18 mouse cellular contexts compared by ENCODE assay signal in genomic region chr9:41099897-41100296, GRCm38 (mm10).
DNase-seq lines count a peak whose midpoint lies in the region; ATAC-seq lines count a peak whose summit lies in the region.
"Had no signal": no experiment of that assay in that cellular context is flagged by ENCODE, and none has a peak within 500 bp of the region (broad histone marks: within the 10 kb centered on the region; RNA-seq: fewer than 3 reads in every experiment).

No protein-coding gene starts in this region.

- peak overlapping the region; percentile 25; the same call in 1 of the 2 replicates for H3K27ac ChIP-seq in hindbrain, embryonic 10.5 days
- no peak overlapping the region; the same call in 1 of the 2 replicates for H3K27ac ChIP-seq in hindbrain, embryonic 12.5 days
- peak overlapping the region; percentile 75 for H3K27ac ChIP-seq in embryonic facial prominence, embryonic 14.5 days (replicated peaks; ENCODE audit: low read depth, low read length)
- H3K27ac ChIP-seq in limb, embryonic 10.5 days: peak overlapping the region; percentile 86
- H3K27ac ChIP-seq: left cerebral cortex, adult 2 months; liver, embryonic 14.5 days; lung, embryonic 15.5 days had no signal

- H3K9me3 ChIP-seq in hindbrain, embryonic 10.5 days: no peaks in the 10 kb centered on the region
- H3K9me3 ChIP-seq in hindbrain, embryonic 12.5 days (replicated peaks): no peaks in the 10 kb centered on the region
- H3K9me3 ChIP-seq in embryonic facial prominence, embryonic 14.5 days (ENCODE audit: control insufficient read depth, low read length): no peaks in the 10 kb centered on the region
- H3K9me3 ChIP-seq in limb, embryonic 10.5 days (replicated peaks): no peaks in the 10 kb centered on the region
- H3K9me3 ChIP-seq: G1E; lung, embryonic 15.5 days had no signal

- peaks cover 21% of the 10 kb centered on the region for H3K4me1 ChIP-seq in hindbrain, embryonic 10.5 days (replicated peaks)
- H3K4me1 ChIP-seq in hindbrain, embryonic 12.5 days: no peaks in the 10 kb centered on the region; the same call in 1 of the 2 replicates
- peaks cover 30% of the 10 kb centered on the region for H3K4me1 ChIP-seq in embryonic facial prominence, embryonic 14.5 days (ENCODE audit: control insufficient read depth, insufficient read depth, low read length)
- peaks cover 63% of the 10 kb centered on the region for H3K4me1 ChIP-seq in limb, embryonic 10.5 days
- H3K4me1 ChIP-seq: lung, embryonic 15.5 days had no signal

- no peaks in the 10 kb centered on the region for H3K36me3 ChIP-seq in hindbrain, embryonic 10.5 days
- no peaks in the 10 kb centered on the region for H3K36me3 ChIP-seq in hindbrain, embryonic 12.5 days
- no peaks in the 10 kb centered on the region for H3K36me3 ChIP-seq in embryonic facial prominence, embryonic 14.5 days (ENCODE audit: control insufficient read depth, insufficient read depth, low read length)
- no peaks in the 10 kb centered on the region for H3K36me3 ChIP-seq in limb, embryonic 10.5 days
- H3K36me3 ChIP-seq: lung, embryonic 15.5 days had no signal

- H3K4me2 ChIP-seq in hindbrain, embryonic 12.5 days (replicated peaks): no peak overlapping the region
- H3K4me2 ChIP-seq in embryonic facial prominence, embryonic 14.5 days (ENCODE audit: low read depth, low read length): no peak overlapping the region
- H3K4me2 ChIP-seq: lung, embryonic 15.5 days had no signal

- no peak for ATAC-seq in hindbrain, embryonic 12.5 days (ENCODE audit: low FRiP score)
- peak; percentile 18; the same call in 1 of the 2 replicates for ATAC-seq in embryonic facial prominence, embryonic 14.5 days (ENCODE audit: low read depth)
- no peak for ATAC-seq in cerebellum, adult (ENCODE audit: insufficient number of reproducible peaks, low FRiP score, low TSS enrichment)

- H3K9ac ChIP-seq in hindbrain, embryonic 12.5 days: no peak overlapping the region
- H3K9ac ChIP-seq in embryonic facial prominence, embryonic 14.5 days (ENCODE audit: low read depth, low read length): no peak overlapping the region
- H3K9ac ChIP-seq: liver, embryonic 14.5 days; lung, embryonic 15.5 days had no signal

- no peak overlapping the region for H3K4me3 ChIP-seq in hindbrain, embryonic 10.5 days
- H3K4me3 ChIP-seq in hindbrain, embryonic 12.5 days: no peak overlapping the region
- H3K4me3 ChIP-seq in embryonic facial prominence, embryonic 14.5 days (ENCODE audit: low read depth, low read length): no peak overlapping the region
- no peak overlapping the region for H3K4me3 ChIP-seq in limb, embryonic 10.5 days
- H3K4me3 ChIP-seq: left cerebral cortex, adult 2 months; lung, embryonic 15.5 days had no signal

- no peak for DNase-seq in hindbrain, embryonic 10.5 days (ENCODE audit: low spot score)
- peak; percentile 29 for DNase-seq in MN1 (ENCODE audit: low spot score)
- DNase-seq in embryonic facial prominence, embryonic 14.5 days (ENCODE audit: low spot score): no peak
- no peak for DNase-seq in limb, embryonic 10.5 days (ENCODE audit: low spot score)
- no peak for DNase-seq in cerebellum, adult 11-12 months
- no peak for DNase-seq in right cerebral cortex, postnatal 4 days
- DNase-seq: cerebellum, adult 9-10 months; gastrocnemius, postnatal 25 days; kidney, postnatal 25 days; lung, postnatal 4 days; retina, postnatal 1 day; thymus, postnatal 14 days had no signal

- WGBS in hindbrain, embryonic 10.5 days: 78% methylated on average over 8 of the region's 8 CpGs
- 80% methylated on average over 8 of the region's 8 CpGs for WGBS in hindbrain, embryonic 12.5 days
- 57% methylated on average over 8 of the region's 8 CpGs for WGBS in embryonic facial prominence, embryonic 14.5 days
- WGBS in limb, embryonic 10.5 days: 84% methylated on average over 8 of the region's 8 CpGs

- H3K27me3 ChIP-seq in hindbrain, embryonic 10.5 days (ENCODE audit: insufficient read depth, poor library complexity, severe bottlenecking): no peaks in the 10 kb centered on the region
- H3K27me3 ChIP-seq in hindbrain, embryonic 12.5 days: no peaks in the 10 kb centered on the region
- H3K27me3 ChIP-seq in embryonic facial prominence, embryonic 14.5 days (replicated peaks; ENCODE audit: control insufficient read depth, insufficient read depth, low read length): no peaks in the 10 kb centered on the region
- no peaks in the 10 kb centered on the region for H3K27me3 ChIP-seq in limb, embryonic 10.5 days (ENCODE audit: low read depth, poor library complexity, severe bottlenecking)
- H3K27me3 ChIP-seq: lung, embryonic 15.5 days had no signal
